In the genomic region with DNA sequence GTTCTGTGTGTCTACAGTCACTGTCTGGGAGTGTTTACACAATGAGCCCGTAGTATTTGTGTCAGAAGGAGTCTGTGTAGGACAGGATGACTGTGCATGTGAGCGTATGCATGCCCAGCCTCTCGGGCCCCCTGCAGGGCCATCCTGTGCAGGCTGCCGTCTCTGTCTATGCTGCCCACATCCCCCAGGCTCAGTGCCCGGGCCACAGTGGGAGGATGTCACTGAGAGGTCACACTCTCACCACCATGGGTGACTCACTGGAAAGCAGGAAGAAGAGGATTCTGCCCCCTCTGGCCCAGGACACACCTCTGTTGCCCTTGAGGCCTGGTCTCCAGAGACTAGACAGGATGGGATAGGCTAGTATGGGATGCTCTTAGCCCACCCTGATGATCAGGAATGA, we compare ENCODE assay signal across 8 mouse cellular contexts. TPM values are rescaled to one million over a fixed set of nuclear protein-coding genes. Genes with fewer than 3 reads are reported as not detected.
DNase-seq lines count a peak whose midpoint lies in the region; ATAC-seq lines count a peak whose summit lies in the region.

No protein-coding gene starts in this region.

- H3K36me3 ChIP-seq in hindbrain, embryonic 13.5 days, result no peaks in the 10 kb centered on the region

- peak overlapping the region; percentile 89 for H3K4me2 ChIP-seq in hindbrain, embryonic 13.5 days

- WGBS in hindbrain, embryonic 13.5 days, result 58% methylated on average over 5 of the region's 5 CpGs

- ATAC-seq in hindbrain, embryonic 13.5 days (ENCODE audit: low FRiP score), result no peak
- peak; percentile 73 for ATAC-seq in megakaryocyte progenitor cell, adult 5-6 weeks (replicated peaks; ENCODE audit: poor library complexity)

- H3K4me3 ChIP-seq in hindbrain, embryonic 13.5 days, result no peak overlapping the region

- peaks cover 97% of the 10 kb centered on the region for H3K27me3 ChIP-seq in hindbrain, embryonic 13.5 days

- H3K4me1 ChIP-seq in hindbrain, embryonic 13.5 days (replicated peaks), result peaks cover 62% of the 10 kb centered on the region

- H3K9ac ChIP-seq in hindbrain, embryonic 13.5 days, result peak overlapping the region; percentile 43; the same call in 1 of the 2 replicates

- DNase-seq in kidney, adult 11 months, result peak; percentile 45
- no peak for DNase-seq in kidney, adult 8-10 months
- peak; percentile 76 for DNase-seq in adrenal gland, postnatal 36 days
- no peak for DNase-seq in layer of hippocampus, adult 9-10 months (ENCODE audit: low spot score)
- no peak for DNase-seq in thymus, adult 18-20 months
- no peak for DNase-seq in retina, postnatal 1 day

- H3K27ac ChIP-seq in hindbrain, embryonic 13.5 days, result no peak overlapping the region

- no peaks in the 10 kb centered on the region for H3K9me3 ChIP-seq in hindbrain, embryonic 13.5 days

RNA-seq across cellular contexts. Expression of a gene that starts 2.9 kb away (rescaled TPM):
- 100 to 1,000 TPM; 222 to 305 TPM for total RNA-seq in adrenal gland, postnatal 36 days (2021)
- polyA plus RNA-seq in hindbrain, embryonic 13.5 days (2015; fragmentation: Nextera tagmentation; extraction: Ambion mirVana), result 10.6 and 11.2 TPM in 2 replicates
- 6.1 and 7.6 TPM in 2 replicates for total RNA-seq in megakaryocyte progenitor cell, adult 5-6 weeks (2015)
- 2.7 and 5.6 TPM in 2 replicates for total RNA-seq in megakaryocyte progenitor cell, adult 5-6 weeks (2017)

RNA-seq across cellular contexts. Expression of a gene that starts 14.1 kb away (rescaled TPM):
- 10 to 100 TPM; 41.4 to 66.5 TPM for total RNA-seq in adrenal gland, postnatal 36 days (2021)
- 184 and 187 TPM in 2 replicates for polyA plus RNA-seq in hindbrain, embryonic 13.5 days (2015; fragmentation: Nextera tagmentation; extraction: Ambion mirVana)
- total RNA-seq in megakaryocyte progenitor cell, adult 5-6 weeks (2015), result 40.5 and 42.3 TPM in 2 replicates
- 20.3 and 22.9 TPM in 2 replicates for total RNA-seq in megakaryocyte progenitor cell, adult 5-6 weeks (2017)

RNA-seq across cellular contexts. Expression of a gene that starts 17.5 kb away (rescaled TPM):
- total RNA-seq in adrenal gland, postnatal 36 days (2021), result 10 to 100 TPM; 30.8 to 38.3 TPM
- polyA plus RNA-seq in hindbrain, embryonic 13.5 days (2015; fragmentation: Nextera tagmentation; extraction: Ambion mirVana), result 6.7 and 10.1 TPM in 2 replicates
- 7.9 and 8.1 TPM in 2 replicates for total RNA-seq in megakaryocyte progenitor cell, adult 5-6 weeks (2015)
- 27.2 and 30.3 TPM in 2 replicates for total RNA-seq in megakaryocyte progenitor cell, adult 5-6 weeks (2017)

RNA-seq across cellular contexts. Expression of a gene that starts 27.6 kb away (rescaled TPM):
- total RNA-seq in adrenal gland, postnatal 36 days (2021), result 100 to 1,000 TPM; 103 to 107 TPM
- polyA plus RNA-seq in hindbrain, embryonic 13.5 days (2015; fragmentation: Nextera tagmentation; extraction: Ambion mirVana), result 67.6 and 72.4 TPM in 2 replicates
- 15.7 and 19.9 TPM in 2 replicates for total RNA-seq in megakaryocyte progenitor cell, adult 5-6 weeks (2015)
- total RNA-seq in megakaryocyte progenitor cell, adult 5-6 weeks (2017), result 23.9 and 28.2 TPM in 2 replicates

RNA-seq across cellular contexts. Expression of a gene that starts 39.4 kb away (rescaled TPM):
- not detected for total RNA-seq in adrenal gland, postnatal 36 days (2021)
- polyA plus RNA-seq in hindbrain, embryonic 13.5 days (2015; fragmentation: Nextera tagmentation; extraction: Ambion mirVana), result 0.44 and 0.63 TPM in 2 replicates
- total RNA-seq in megakaryocyte progenitor cell, adult 5-6 weeks (2015), result not detected in 2 replicates
- 0.14 TPM in 1 of 2 replicates, not detected in the other for total RNA-seq in megakaryocyte progenitor cell, adult 5-6 weeks (2017)

Comparison
In these comparisons a context has a peak if more than half of its experiments do, and no peak if none do; other contexts are left out.
1. DNase-seq: peak in kidney, adult 11 months (single experiment) and adrenal gland, postnatal 36 days (2 of 2); none in kidney, adult 8-10 months (0 of 2), layer of hippocampus, adult 9-10 months (single experiment), thymus, adult 18-20 months (0 of 2) and retina, postnatal 1 day (single experiment).
2. RNA of a gene that starts 2.9 kb away (total RNA-seq): 222 to 305 TPM in adrenal gland, postnatal 36 days; 2.7 to 7.6 TPM in megakaryocyte progenitor cell, adult 5-6 weeks; every median in the first group is over 10 times any median in the second.